Mouse (Mus musculus) kidney, postnatal 0 days (tissue): Measurements from ENCODE around the gene Iqgap1. TPM values are rescaled to one million over a fixed set of nuclear protein-coding genes. Genes with fewer than 3 reads are reported as not detected.

Experiments
- ATAC-seq: fragments of 200-750 bp; cut with Nextera tagmentation; replicated peaks from 2 replicates; pipeline ENCODE4 v1.8.0; 2017; ENCODE audit warnings: low read depth, moderate number of reproducible peaks, moderate TSS enrichment, moderate library complexity; ENCODE audit not compliant: low FRiP score
- DNase-seq: peaks from one replicate; pipeline ENCODE4 v3.0.0-alpha.2; 2016; ENCODE audit warnings: low spot score
- H3K27ac ChIP-seq: fragments of 300-500 bp; sonication (generic); 2 replicates; pipeline ENCODE4 v1.5.1; 2014; ENCODE audit warnings: mild to moderate bottlenecking
- H3K27me3 ChIP-seq: fragments of 300-500 bp; sonication (generic); 2 replicates; pipeline ENCODE4 v1.6.1; 2014; ENCODE audit warnings: low read length, mixed read lengths; ENCODE audit not compliant: insufficient read depth
- H3K36me3 ChIP-seq: fragments of 300-500 bp; sonication (generic); 2 replicates; pipeline ENCODE4 v1.6.1; 2014; ENCODE audit warnings: low read length, mixed read lengths; ENCODE audit not compliant: insufficient read depth
- H3K4me1 ChIP-seq: fragments of 300-500 bp; sonication (generic); replicated peaks from 2 replicates; pipeline ENCODE4 v1.6.1; 2014; ENCODE audit warnings: antibody characterized with exemption, low read length, mixed read lengths; ENCODE audit not compliant: insufficient read depth
- H3K4me2 ChIP-seq: fragments of 300-500 bp; sonication (generic); 2 replicates; pipeline ENCODE4 v1.6.1; 2014; ENCODE audit warnings: mild to moderate bottlenecking, low read length, moderate library complexity, mixed read lengths
- H3K4me3 ChIP-seq: fragments of 300-500 bp; sonication (generic); replicated peaks from 2 replicates; pipeline ENCODE4 v1.5.1; 2014; ENCODE audit warnings: low read depth, low read length
- H3K9ac ChIP-seq: fragments of 300-500 bp; sonication (generic); 2 replicates; pipeline ENCODE4 v1.6.1; 2014; ENCODE audit warnings: low read depth, low read length
- H3K9me3 ChIP-seq: fragments of 300-500 bp; sonication (generic); replicated peaks from 2 replicates; pipeline ENCODE4 v1.6.1; 2016; ENCODE audit warnings: low read length, inconsistent platforms, mixed read lengths
- CTCF ChIP-seq: IDR thresholded peaks from 2 replicates; pipeline ENCODE4 v1.5.1; 2016; ENCODE audit warnings: antibody characterized with exemption, low read depth, mild to moderate bottlenecking, moderate library complexity
- WGBS: fragments of 180-500 bp; shearing (Covaris S2); extraction: QIAGEN DNeasy Blood & Tissue Kit; methylation state at CpG from one replicate; pipeline ENCODE4 v1.1.7; 2014; 5-methylcytosine and 5-hydroxymethylcytosine counted together
- polyA plus RNA-seq: library from polyadenylated mRNA; unstranded; fragments of >200 nt; fragmentation: Nextera tagmentation; extraction: Ambion mirVana; gene quantifications from 2 replicates; pipeline ENCODE4 v1.2.1, GENCODE M21; 2015

Gene Iqgap1
- polyA plus RNA-seq, 1 experiment from 2014 or later: 77.0 TPM

GRCm38 (mm10) chr7:80846280-80846678, 20.5 kb upstream of the Iqgap1 start:
- H3K4me2 ChIP-seq: no peak overlapping the region
- WGBS: 85% methylated on average over 10 of the region's 10 CpGs
- no peaks in the 10 kb centered on the region for H3K36me3 ChIP-seq
- H3K9ac ChIP-seq: no peak overlapping the region
- H3K27me3 ChIP-seq: no peaks in the 10 kb centered on the region
- H3K9me3 ChIP-seq: no peaks in the 10 kb centered on the region
- H3K4me1 ChIP-seq: no peaks in the 10 kb centered on the region
- no peak overlapping the region for H3K27ac ChIP-seq
- no peak for TF ChIP-seq CTCF
- no peak overlapping the region for H3K4me3 ChIP-seq
- no peak for DNase-seq
- ATAC-seq: no peak

GRCm38 (mm10) chr7:80845621-80846279, 20.0 kb upstream of the Iqgap1 start:
- no peak overlapping the region for H3K4me2 ChIP-seq
- no peaks in the 10 kb centered on the region for H3K36me3 ChIP-seq
- H3K27me3 ChIP-seq: no peaks in the 10 kb centered on the region
- no peaks in the 10 kb centered on the region for H3K9me3 ChIP-seq
- peak; percentile 51 for DNase-seq
- ATAC-seq: no peak
- H3K27ac ChIP-seq: no peak overlapping the region
- no peaks in the 10 kb centered on the region for H3K4me1 ChIP-seq
- H3K4me3 ChIP-seq: no peak overlapping the region
- H3K9ac ChIP-seq: no peak overlapping the region
- TF ChIP-seq CTCF: no peak
- WGBS: 58% methylated on average over 15 of the region's 15 CpGs

- no peak overlapping the region for H3K4me2 ChIP-seq
- no peaks in the 10 kb centered on the region for H3K36me3 ChIP-seq
- no peaks in the 10 kb centered on the region for H3K27me3 ChIP-seq
- H3K4me1 ChIP-seq: no peaks in the 10 kb centered on the region
- ATAC-seq: no peak
- H3K27ac ChIP-seq: no peak overlapping the region
- H3K9me3 ChIP-seq: no peaks in the 10 kb centered on the region
- no peak overlapping the region for H3K4me3 ChIP-seq
- 77% methylated on average over 12 of the region's 12 CpGs for WGBS
- TF ChIP-seq CTCF: no peak
- no peak for DNase-seq
- H3K9ac ChIP-seq: no peak overlapping the region
These were observed 18.9 kb upstream of the Iqgap1 start for GRCm38 (mm10) chr7:80844691-80845090.

GRCm38 (mm10) chr7:80843910-80844640, 18.3 kb upstream of the Iqgap1 start:
- Histone ChIP-seq H3K9ac (no peak overlapping the region), H3K4me3 (no peak overlapping the region), H3K4me1 (no peaks in the 10 kb centered on the region), H3K27ac (no peak overlapping the region), H3K27me3 (no peaks in the 10 kb centered on the region), H3K4me2 (no peak overlapping the region), H3K36me3 (no peaks in the 10 kb centered on the region), H3K9me3 (no peaks in the 10 kb centered on the region)
- ATAC-seq: no peak
- DNase-seq: no peak
- 89% methylated on average over 8 of the region's 8 CpGs for WGBS
- no peak for TF ChIP-seq CTCF

- no peak overlapping the region for H3K4me3 ChIP-seq
- ATAC-seq (no peak), DNase-seq (no peak)
- H3K9ac ChIP-seq: no peak overlapping the region
- no peak for TF ChIP-seq CTCF
- no peak overlapping the region for H3K27ac ChIP-seq
- H3K9me3 ChIP-seq: no peaks in the 10 kb centered on the region
- H3K4me2 ChIP-seq: no peak overlapping the region
- H3K36me3 ChIP-seq: no peaks in the 10 kb centered on the region
- H3K27me3 ChIP-seq: no peaks in the 10 kb centered on the region
- H3K4me1 ChIP-seq: 0 out of 2 replicates have a peak, but pooled peaks cover 2% of the 10 kb centered on the region
- 70% methylated on average over 1 of the region's 1 CpGs for WGBS
These were observed 17.4 kb upstream of the Iqgap1 start for GRCm38 (mm10) chr7:80843176-80843575.

- no peak overlapping the region for H3K9ac ChIP-seq
- 74% methylated on average over 5 of the region's 5 CpGs for WGBS
- H3K4me2 ChIP-seq: no peak overlapping the region
- no peak overlapping the region for H3K27ac ChIP-seq
- no peaks in the 10 kb centered on the region for H3K9me3 ChIP-seq
- 0 out of 2 replicates have a peak, but pooled peaks cover 5% of the 10 kb centered on the region for H3K4me1 ChIP-seq
- H3K4me3 ChIP-seq: no peak overlapping the region
- no peak for ATAC-seq
- no peak for DNase-seq
- H3K27me3 ChIP-seq: no peaks in the 10 kb centered on the region
- no peaks in the 10 kb centered on the region for H3K36me3 ChIP-seq
- no peak for TF ChIP-seq CTCF
These were observed 16.4 kb upstream of the Iqgap1 start for GRCm38 (mm10) chr7:80842132-80842531.
